Mouse (Mus musculus) thymus, adult 2 months (tissue): ENCODE data around the gene Hook1.

Source experiments
- CTCF ChIP-seq: fragments of 200-500 bp; IDR thresholded peaks from 2 replicates; pipeline ENCODE4 v1.5.1; 2012; ENCODE audit warnings: mild to moderate bottlenecking, control low read depth, low read length, moderate library complexity, borderline replicate concordance; ENCODE audit not compliant: control insufficient read depth, poor library complexity, insufficient read depth; ENCODE audit errors: extremely low read depth
- POLR2A ChIP-seq: fragments of 200-500 bp; IDR thresholded peaks from 2 replicates; pipeline ENCODE4 v1.6.1; 2012; ENCODE audit warnings: mild to moderate bottlenecking, low read length, control low read depth, moderate library complexity; ENCODE audit not compliant: control insufficient read depth, poor library complexity, insufficient read depth; ENCODE audit errors: extremely low read depth

DNA sequence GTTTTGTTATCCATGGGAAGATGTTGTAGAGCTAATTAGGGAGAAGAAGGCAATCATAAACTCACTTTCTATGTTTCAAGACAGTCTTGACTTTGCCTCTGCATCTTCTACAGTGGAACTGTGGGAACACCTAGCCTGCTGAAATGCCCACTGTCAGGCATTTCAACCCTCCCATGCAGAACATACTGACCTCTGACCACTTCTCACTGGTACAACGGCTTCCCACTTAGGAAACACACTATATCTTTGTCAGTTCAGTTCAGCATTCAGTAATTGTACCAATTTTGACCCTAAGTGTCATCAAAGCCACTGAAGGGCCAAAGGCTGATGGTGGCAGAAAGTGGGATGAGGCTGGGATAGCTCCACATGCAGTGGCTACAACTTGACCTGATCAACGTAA, 95.0 kb downstream of the Hook1 start:
- TF ChIP-seq CTCF (no peak), POLR2A (no peak)
